Mouse (Mus musculus) erythroblast, adult 5-6 weeks (primary cell): ENCODE results near the gene Slc4a1ap. TPM values are rescaled to one million over a fixed set of nuclear protein-coding genes. Genes with fewer than 3 reads are reported as not detected.
"Not testable (repeated sequence)": the region's sequence is repeated elsewhere in the genome, so short reads cannot be mapped to it uniquely, and the experiment has no call there.

Source experiments
- ATAC-seq: replicated peaks from 2 replicates; pipeline ENCODE4 v1.8.0; 2016; ENCODE audit warnings: moderate number of reproducible peaks, mild to moderate bottlenecking, moderate TSS enrichment, inconsistent platforms; ENCODE audit not compliant: poor library complexity, low FRiP score, severe bottlenecking
- total RNA-seq, 2 experiments: library from RNA; stranded (forward) in 1 of 2; stranded (reverse) in 1 of 2; fragments of 150-400 nt in 1 of 2; fragments of 200-764, 138-1000 nt in 1 of 2; gene quantifications; 2 replicates each; pipeline versions ENCODE4 v1.2.3 to v1.2.4; 2015 to 2017; ENCODE audit warnings: low replicate concordance in 2 of 2

The Slc4a1ap gene
- 27.2 and 58.6 TPM in 2 replicates for total RNA-seq (2015; ENCODE audit: low replicate concordance)
- 34.2 and 58.8 TPM in 2 replicates for total RNA-seq (2017; ENCODE audit: low replicate concordance)

- peak; percentile 91 for ATAC-seq
Observed at GRCm38 (mm10) chr5:31526354-31527116, at the start of gene Slc4a1ap. Gene Slc4a1ap, plus strand, starts transcription at chr5:31526995.

GRCm38 (mm10) chr5:31480536-31480935, 46.3 kb upstream of the Slc4a1ap start:
- no peak for ATAC-seq

GRCm38 (mm10) chr5:31485440-31485839, 41.4 kb upstream of the Slc4a1ap start, which contains the start of gene 4930548H24Rik:
Gene 4930548H24Rik, plus strand, starts transcription at chr5:31485740.
- ATAC-seq: no peak; the same call in 1 of the 2 replicates

GRCm38 (mm10) chr5:31487889-31488288, 38.9 kb upstream of the Slc4a1ap start:
- ATAC-seq: no peak

GRCm38 (mm10) chr5:31489116-31489769, 37.6 kb upstream of the Slc4a1ap start:
- ATAC-seq: no peak

- ATAC-seq: no peak
Observed at GRCm38 (mm10) chr5:31492031-31492430, 34.8 kb upstream of the Slc4a1ap start.

GRCm38 (mm10) chr5:31494513-31495297, 32.1 kb upstream of the Slc4a1ap start, which contains the start of gene Gpn1:
Gene Gpn1, plus strand, starts transcription at chr5:31494741.
- ATAC-seq: peak; percentile 100

GRCm38 (mm10) chr5:31504843-31505242, 22.0 kb upstream of the Slc4a1ap start:
- ATAC-seq: no peak

GRCm38 (mm10) chr5:31512481-31512880, 14.3 kb upstream of the Slc4a1ap start:
- ATAC-seq: no peak

- ATAC-seq: no peak
Observed at GRCm38 (mm10) chr5:31520556-31520955, 6.2 kb upstream of the Slc4a1ap start.

GRCm38 (mm10) chr5:31527117-31527680, 404 bp downstream of the Slc4a1ap start:
- ATAC-seq: peak; percentile 66

- not testable (repeated sequence) for ATAC-seq
Observed at GRCm38 (mm10) chr5:31527707-31528106, 912 bp downstream of the Slc4a1ap start, which contains the start of gene Supt7l. Gene Supt7l, minus strand, starts transcription at chr5:31527807.

- no peak for ATAC-seq
Observed at GRCm38 (mm10) chr5:31528560-31528959, 1.8 kb downstream of the Slc4a1ap start.

GRCm38 (mm10) chr5:31535228-31535627, 8.4 kb downstream of the Slc4a1ap start:
- ATAC-seq: no peak

GRCm38 (mm10) chr5:31559401-31559800, 32.6 kb downstream of the Slc4a1ap start:
- ATAC-seq: no peak

- no peak for ATAC-seq
Observed at GRCm38 (mm10) chr5:31560352-31560751, 33.6 kb downstream of the Slc4a1ap start.

GRCm38 (mm10) chr5:31562036-31562666, 35.4 kb downstream of the Slc4a1ap start:
- ATAC-seq: no peak

GRCm38 (mm10) chr5:31563496-31563895, 36.7 kb downstream of the Slc4a1ap start:
- peak; percentile 71 for ATAC-seq

- no peak for ATAC-seq
Observed at GRCm38 (mm10) chr5:31563905-31564304, 37.1 kb downstream of the Slc4a1ap start.
